Mouse (Mus musculus) bone marrow macrophage, adult 2 months (primary cell): Measurements from ENCODE around the gene Trmt11.

ENCODE experiments used
- CTCF ChIP-seq: IDR thresholded peaks from 2 replicates; pipeline ENCODE4 v1.5.1; 2012; ENCODE audit warnings: low read depth, mild to moderate bottlenecking, low read length, moderate library complexity
- POLR2A ChIP-seq: IDR thresholded peaks from 2 replicates; pipeline ENCODE4 v1.6.1; 2012; ENCODE audit warnings: mild to moderate bottlenecking, low read depth, low read length, borderline replicate concordance

DNA sequence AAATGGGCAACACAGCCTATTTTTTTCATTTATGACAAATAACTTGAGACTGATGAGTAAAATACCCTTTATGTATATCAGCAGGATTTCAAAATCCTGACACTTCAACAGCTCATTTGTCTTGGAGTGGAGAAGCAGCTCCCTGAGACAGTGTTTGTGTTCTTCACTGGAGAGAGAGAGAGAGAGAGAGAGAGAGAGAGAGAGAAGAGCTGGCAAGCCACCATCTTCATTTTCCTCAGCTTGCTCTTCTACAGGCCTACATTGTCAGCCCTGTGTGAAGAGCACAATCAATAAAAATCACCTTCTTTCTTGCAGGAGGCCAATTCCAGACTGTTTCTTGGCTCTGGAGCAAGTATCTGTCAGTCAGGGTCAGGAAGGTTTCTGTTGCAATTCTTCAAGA is 78.8 kb downstream of the Trmt11 start:
- no peak for TF ChIP-seq CTCF
- TF ChIP-seq POLR2A = no peak
